ENCODE assay signal across 30 mouse cellular contexts in genomic region chr10:36795311-36795710, GRCm38 (mm10).
DNase-seq lines count a peak whose midpoint lies in the region; ATAC-seq lines count a peak whose summit lies in the region.
"Had no signal": no experiment of that assay in that cellular context is flagged by ENCODE, and none has a peak within 500 bp of the region (broad histone marks: within the 10 kb centered on the region; RNA-seq: fewer than 3 reads in every experiment).

No protein-coding gene starts in this region.

- no peaks in the 10 kb centered on the region for H3K36me3 ChIP-seq in kidney, embryonic 16.5 days (ENCODE audit: insufficient read depth, low read length)
- no peaks in the 10 kb centered on the region for H3K36me3 ChIP-seq in stomach, embryonic 15.5 days
- no peaks in the 10 kb centered on the region for H3K36me3 ChIP-seq in heart, embryonic 10.5 days
- no peaks in the 10 kb centered on the region for H3K36me3 ChIP-seq in forebrain, embryonic 11.5 days (ENCODE audit: control insufficient read depth, insufficient read depth, low read length)
- H3K36me3 ChIP-seq: G1E; heart, embryonic 12.5 days; heart, embryonic 15.5 days had no signal

- 0 out of 2 replicates have a peak, but pooled peaks have one; percentile 15 for ATAC-seq in kidney, embryonic 16.5 days (ENCODE audit: low FRiP score, low TSS enrichment)
- ATAC-seq in stomach, embryonic 15.5 days (ENCODE audit: insufficient read depth, low FRiP score, low read depth) = 0 out of 2 replicates have a peak, but pooled peaks have one; percentile 27
- no peak for ATAC-seq in forebrain, embryonic 11.5 days (replicated peaks; ENCODE audit: low FRiP score)
- ATAC-seq: forebrain, embryonic 13.5 days; forebrain, embryonic 16.5 days; hindbrain, postnatal 0 days; inflammation-experienced regulatory T-cells, adult 6 months; intestine, embryonic 16.5 days; Patski had no signal

- no peak overlapping the region for H3K4me3 ChIP-seq in kidney, embryonic 16.5 days (ENCODE audit: low read length)
- H3K4me3 ChIP-seq in stomach, embryonic 15.5 days (replicated peaks) = no peak overlapping the region
- no peak overlapping the region for H3K4me3 ChIP-seq in heart, embryonic 10.5 days
- no peak overlapping the region for H3K4me3 ChIP-seq in forebrain, embryonic 11.5 days (ENCODE audit: low read depth, low read length)
- H3K4me3 ChIP-seq: erythroblast, embryonic 14.5 days; forebrain, embryonic 13.5 days; heart, embryonic 12.5 days; heart, embryonic 15.5 days had no signal

- H3K9me3 ChIP-seq in kidney, embryonic 16.5 days (ENCODE audit: low read length) = no peaks in the 10 kb centered on the region
- no peaks in the 10 kb centered on the region for H3K9me3 ChIP-seq in stomach, embryonic 15.5 days
- no peaks in the 10 kb centered on the region for H3K9me3 ChIP-seq in heart, embryonic 10.5 days
- no peaks in the 10 kb centered on the region for H3K9me3 ChIP-seq in forebrain, embryonic 11.5 days (ENCODE audit: control insufficient read depth, low read length)
- H3K9me3 ChIP-seq: forebrain, embryonic 13.5 days; G1E; heart, embryonic 12.5 days; heart, embryonic 15.5 days had no signal

- no peaks in the 10 kb centered on the region for H3K4me1 ChIP-seq in kidney, embryonic 16.5 days (ENCODE audit: insufficient read depth, low read length)
- H3K4me1 ChIP-seq in stomach, embryonic 15.5 days = no peaks in the 10 kb centered on the region
- H3K4me1 ChIP-seq in heart, embryonic 10.5 days = no peaks in the 10 kb centered on the region
- H3K4me1 ChIP-seq in forebrain, embryonic 11.5 days (replicated peaks; ENCODE audit: control insufficient read depth, insufficient read depth, low read length) = no peaks in the 10 kb centered on the region
- H3K4me1 ChIP-seq: forebrain, embryonic 13.5 days; heart, embryonic 12.5 days; heart, embryonic 15.5 days had no signal

- H3K27ac ChIP-seq in kidney, embryonic 16.5 days (ENCODE audit: low read length) = no peak overlapping the region
- H3K27ac ChIP-seq in stomach, embryonic 15.5 days = no peak overlapping the region
- no peak overlapping the region for H3K27ac ChIP-seq in heart, embryonic 10.5 days
- no peak overlapping the region for H3K27ac ChIP-seq in forebrain, embryonic 11.5 days (ENCODE audit: low read depth, low read length)
- H3K27ac ChIP-seq: forebrain, embryonic 13.5 days; heart, embryonic 15.5 days; hindbrain, embryonic 14.5 days; hindbrain, postnatal 0 days had no signal

- no peaks in the 10 kb centered on the region for H3K27me3 ChIP-seq in kidney, embryonic 16.5 days (ENCODE audit: insufficient read depth, low read length)
- no peaks in the 10 kb centered on the region for H3K27me3 ChIP-seq in stomach, embryonic 15.5 days (replicated peaks)
- no peaks in the 10 kb centered on the region for H3K27me3 ChIP-seq in heart, embryonic 10.5 days (ENCODE audit: insufficient read depth, poor library complexity, severe bottlenecking)
- H3K27me3 ChIP-seq in forebrain, embryonic 11.5 days (ENCODE audit: control insufficient read depth, insufficient read depth, low read length) = no peaks in the 10 kb centered on the region
- H3K27me3 ChIP-seq: CH12.LX; forebrain, embryonic 13.5 days; heart, embryonic 12.5 days; heart, embryonic 15.5 days; Patski had no signal

- H3K9ac ChIP-seq in kidney, embryonic 16.5 days (replicated peaks; ENCODE audit: low read length) = no peak overlapping the region
- no peak overlapping the region for H3K9ac ChIP-seq in stomach, embryonic 15.5 days
- no peak overlapping the region for H3K9ac ChIP-seq in forebrain, embryonic 11.5 days (ENCODE audit: low read length)
- H3K9ac ChIP-seq: forebrain, embryonic 13.5 days; heart, embryonic 12.5 days; heart, embryonic 15.5 days; hindbrain, embryonic 14.5 days had no signal

- DNase-seq in kidney, adult 11 months = no peak
- DNase-seq in 3T3-L1 (ENCODE audit: low read depth, low spot score) (peak; percentile 6), 416B (ENCODE audit: low read depth) (peak; percentile 57)
- DNase-seq in heart, embryonic 10.5 days (ENCODE audit: low spot score) = no peak
- DNase-seq in forebrain, embryonic 11.5 days (ENCODE audit: low spot score) = no peak
- DNase-seq: adrenal gland, postnatal 14 days; B cell, adult 2 months; cerebellum, adult 11 months; cerebellum, adult 2 months; cerebellum, adult 9-11 months; cerebellum, postnatal 25 days; embryo, embryonic 11 days; gastrocnemius, postnatal 14 days; heart, adult 11 months; heart, postnatal 14 days; heart, postnatal 4 days had no signal

- H3K4me2 ChIP-seq in kidney, embryonic 16.5 days (replicated peaks; ENCODE audit: low read depth, low read length) = no peak overlapping the region
- no peak overlapping the region for H3K4me2 ChIP-seq in stomach, embryonic 15.5 days
- H3K4me2 ChIP-seq in forebrain, embryonic 11.5 days (ENCODE audit: low read depth, low read length, severe bottlenecking) = no peak overlapping the region
- H3K4me2 ChIP-seq: forebrain, embryonic 13.5 days; heart, embryonic 12.5 days; heart, embryonic 15.5 days; hindbrain, embryonic 14.5 days had no signal

Comparison
In these comparisons a context has a peak if more than half of its experiments do, and no peak if none do; other contexts are left out.
1. DNase-seq: peak in 3T3-L1 (single experiment) and 416B (single experiment); none in kidney, adult 11 months (single experiment), heart, embryonic 10.5 days (single experiment) and forebrain, embryonic 11.5 days (single experiment).